Mouse (Mus musculus) limb, embryonic 14.5 days (tissue): ENCODE data around the gene Gpr61. TPM values are rescaled to one million over a fixed set of nuclear protein-coding genes. Genes with fewer than 3 reads are reported as not detected.
A peak's percentile ranks its signal among the peaks of the same experiment; 100 is the strongest.

Source experiments
- ATAC-seq: fragments of 200-750 bp; cut with Nextera tagmentation; 2 replicates; pipeline ENCODE4 v1.8.0; 2017; ENCODE audit warnings: low read depth, moderate number of reproducible peaks, moderate TSS enrichment; ENCODE audit not compliant: low FRiP score
- DNase-seq: peaks from one replicate; pipeline ENCODE4 v3.0.0-alpha.2; 2015; ENCODE audit warnings: low spot score
- H3K27ac ChIP-seq: fragments of 300-500 bp; sonication (generic); replicated peaks from 2 replicates; pipeline ENCODE4 v1.5.1; 2014; ENCODE audit warnings: low read depth, mild to moderate bottlenecking, low read length, moderate library complexity, mixed read lengths
- H3K27me3 ChIP-seq: fragments of 300-500 bp; sonication (generic); 2 replicates; pipeline ENCODE4 v1.6.1; 2014; ENCODE audit warnings: low read length, mixed read lengths; ENCODE audit not compliant: control insufficient read depth, insufficient read depth
- H3K36me3 ChIP-seq: fragments of 300-500 bp; sonication (generic); 2 replicates; pipeline ENCODE4 v1.6.1; 2014; ENCODE audit warnings: mild to moderate bottlenecking, low read length, moderate library complexity, mixed read lengths; ENCODE audit not compliant: control insufficient read depth, insufficient read depth
- H3K4me1 ChIP-seq: fragments of 300-500 bp; sonication (generic); 2 replicates; pipeline ENCODE4 v1.6.1; 2014; ENCODE audit warnings: antibody characterized with exemption, low read length, mixed read lengths; ENCODE audit not compliant: control insufficient read depth, insufficient read depth
- H3K4me2 ChIP-seq: fragments of 300-500 bp; sonication (generic); replicated peaks from 2 replicates; pipeline ENCODE4 v1.6.1; 2014; ENCODE audit warnings: low read depth, mild to moderate bottlenecking, low read length, moderate library complexity; ENCODE audit not compliant: severe bottlenecking
- H3K4me3 ChIP-seq: fragments of 300-500 bp; sonication (generic); replicated peaks from 2 replicates; pipeline ENCODE4 v1.5.1; 2014; ENCODE audit warnings: low read length
- H3K9ac ChIP-seq: fragments of 300-500 bp; sonication (generic); 2 replicates; pipeline ENCODE4 v1.6.1; 2014; ENCODE audit warnings: mild to moderate bottlenecking, low read depth, low read length, moderate library complexity; ENCODE audit not compliant: severe bottlenecking
- H3K9me3 ChIP-seq: fragments of 300-500 bp; sonication (generic); 2 replicates; pipeline ENCODE4 v1.6.1; 2016; ENCODE audit warnings: low read length; ENCODE audit not compliant: control insufficient read depth
- POLR2A ChIP-seq: fragments of 200-500 bp; IDR thresholded peaks from 2 replicates; pipeline ENCODE4 v1.8.0; 2012; ENCODE audit warnings: inconsistent platforms, mild to moderate bottlenecking, moderate library complexity, borderline replicate concordance; ENCODE audit not compliant: insufficient read depth, insufficient read length; ENCODE audit errors: extremely low read depth
- WGBS: fragments of 180-500 bp; shearing (Covaris S2); extraction: QIAGEN DNeasy Blood & Tissue Kit; methylation state at CpG from one replicate; pipeline ENCODE4 v1.1.7; 2014; 5-methylcytosine and 5-hydroxymethylcytosine counted together
- polyA plus RNA-seq, 2 experiments: library from polyadenylated mRNA; depleted of rRNA in 1 of 2; stranded (reverse) in 1 of 2; unstranded in 1 of 2; fragments of >200 nt; fragmentation: Nextera tagmentation in 1 of 2; extraction: Ambion mirVana in 1 of 2; gene quantifications; 2 replicates each; pipeline versions ENCODE4 v1.2.1 to v1.2.3; 2012 to 2014

Gpr61 gene
- polyA plus RNA-seq, 2 experiments = 0.10 to 0.26 TPM

GRCm38 (mm10) chr3:108193686-108194085 lies 39.0 kb upstream of the Gpr61 start:
- Histone ChIP-seq H3K27me3 (no peaks in the 10 kb centered on the region), H3K4me1 (peaks cover 14% of the 10 kb centered on the region), H3K4me3 (no peak overlapping the region), H3K9ac (no peak overlapping the region), H3K36me3 (no peaks in the 10 kb centered on the region), H3K4me2 (no peak overlapping the region), H3K27ac (no peak overlapping the region), H3K9me3 (no peaks in the 10 kb centered on the region)
- no peak for ATAC-seq
- 66% methylated on average over 4 of the region's 4 CpGs for WGBS
- TF ChIP-seq POLR2A = no peak
- DNase-seq = no peak

- Histone ChIP-seq H3K4me2 (no peak overlapping the region), H3K27ac (no peak overlapping the region), H3K36me3 (0 out of 2 replicates have a peak, but pooled peaks cover 6% of the 10 kb centered on the region), H3K4me1 (0 out of 2 replicates have a peak, but pooled peaks cover 2% of the 10 kb centered on the region), H3K9me3 (no peaks in the 10 kb centered on the region), H3K4me3 (no peak overlapping the region), H3K27me3 (no peaks in the 10 kb centered on the region; the same call in 1 of the 2 replicates), H3K9ac (no peak overlapping the region; the same call in 1 of the 2 replicates)
- DNase-seq (no peak), ATAC-seq (no peak)
- WGBS = 54% methylated on average over 5 of the region's 5 CpGs
- no peak for TF ChIP-seq POLR2A
These were observed 35.2 kb upstream of the Gpr61 start for GRCm38 (mm10) chr3:108189897-108190296.

DNA sequence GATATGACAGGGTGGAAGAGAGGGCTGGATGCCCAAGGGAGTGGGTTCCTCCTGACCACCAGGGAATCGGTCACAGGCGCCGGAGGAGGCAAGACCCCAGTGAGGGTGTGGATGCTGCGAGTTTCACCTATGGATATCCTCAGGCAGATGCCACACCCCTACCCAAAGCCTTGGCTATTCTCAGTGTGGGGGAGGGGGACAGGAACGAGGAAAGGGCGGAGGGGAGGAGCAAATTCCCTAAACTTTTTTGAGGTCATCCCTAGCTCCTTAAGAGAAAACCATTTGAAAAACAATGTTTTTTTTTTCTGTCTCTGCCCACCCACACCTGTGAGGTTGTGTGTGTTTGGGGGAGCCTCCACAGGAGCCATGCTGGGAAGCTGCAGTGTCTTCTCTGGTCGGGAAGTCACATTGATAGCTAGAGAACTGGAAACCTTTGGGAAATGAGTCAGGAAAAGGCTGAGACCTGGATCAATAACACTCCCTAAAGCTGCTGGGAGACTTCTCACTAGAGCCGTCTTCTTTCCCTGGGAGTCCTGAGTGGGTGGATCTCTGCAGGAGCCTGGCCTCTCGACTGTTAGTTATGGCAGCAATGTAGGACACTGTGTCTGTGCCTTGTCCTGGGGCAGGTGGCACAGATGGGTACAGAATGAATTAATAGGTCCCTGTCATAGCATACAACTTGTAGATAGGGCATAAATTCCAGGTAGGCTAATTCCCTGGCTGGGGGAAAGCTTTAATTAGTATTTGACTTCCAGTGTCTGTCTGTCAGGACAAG lies 34.2 kb upstream of the Gpr61 start:
- 70% methylated on average over 9 of the region's 9 CpGs for WGBS
- ATAC-seq = no peak

GRCm38 (mm10) chr3:108187111-108187795 lies 32.6 kb upstream of the Gpr61 start:
- Histone ChIP-seq H3K9ac (peak overlapping the region; percentile 71; the same call in 1 of the 2 replicates), H3K9me3 (no peaks in the 10 kb centered on the region), H3K4me2 (peak overlapping the region; percentile 92), H3K4me1 (0 out of 2 replicates have a peak, but pooled peaks cover 2% of the 10 kb centered on the region), H3K36me3 (0 out of 2 replicates have a peak, but pooled peaks cover 6% of the 10 kb centered on the region), H3K27me3 (no peaks in the 10 kb centered on the region; the same call in 1 of the 2 replicates), H3K27ac (no peak overlapping the region), H3K4me3 (peak overlapping the region; percentile 73)
- no peak for ATAC-seq
- DNase-seq = no peak
- no peak for TF ChIP-seq POLR2A
- WGBS = 58% methylated on average over 20 of the region's 20 CpGs

More for the DNA sequence above, 34.2 kb upstream of the Gpr61 start:
- Histone ChIP-seq H3K4me1 (0 out of 2 replicates have a peak, but pooled peaks cover 2% of the 10 kb centered on the region), H3K9me3 (no peaks in the 10 kb centered on the region), H3K4me3 (no peak overlapping the region), H3K27ac (no peak overlapping the region), H3K36me3 (0 out of 2 replicates have a peak, but pooled peaks cover 6% of the 10 kb centered on the region), H3K9ac (no peak overlapping the region), H3K27me3 (no peaks in the 10 kb centered on the region; the same call in 1 of the 2 replicates), H3K4me2 (no peak overlapping the region)
- no peak for DNase-seq
- TF ChIP-seq POLR2A = no peak
